Comparison of ENCODE assay signal across 16 mouse cellular contexts in genomic region chr13:106562588-106562987, GRCm38 (mm10).
A peak's percentile ranks its signal among the peaks of the same experiment; 100 is the strongest.
DNase-seq lines count a peak whose midpoint lies in the region; ATAC-seq lines count a peak whose summit lies in the region.
"Had no signal": no experiment of that assay in that cellular context is flagged by ENCODE, and none has a peak within 500 bp of the region (broad histone marks: within the 10 kb centered on the region; RNA-seq: fewer than 3 reads in every experiment).

No protein-coding gene starts in this region.

- WGBS in forebrain, embryonic 16.5 days: 80% methylated on average over 1 of the region's 1 CpGs
- 94% methylated on average over 1 of the region's 1 CpGs for WGBS in forebrain, embryonic 12.5 days
- 74% methylated on average over 1 of the region's 1 CpGs for WGBS in heart, embryonic 10.5 days

- no peak overlapping the region for H3K4me2 ChIP-seq in forebrain, embryonic 16.5 days (ENCODE audit: low read length)
- H3K4me2 ChIP-seq in forebrain, embryonic 12.5 days: no peak overlapping the region
- H3K4me2 ChIP-seq: heart, embryonic 12.5 days had no signal

- no peaks in the 10 kb centered on the region for H3K4me1 ChIP-seq in forebrain, embryonic 16.5 days (replicated peaks; ENCODE audit: control insufficient read depth, insufficient read depth, low read length)
- no peaks in the 10 kb centered on the region for H3K4me1 ChIP-seq in forebrain, embryonic 12.5 days
- H3K4me1 ChIP-seq in heart, embryonic 10.5 days: no peaks in the 10 kb centered on the region
- H3K4me1 ChIP-seq: embryonic facial prominence, embryonic 10.5 days; heart, embryonic 12.5 days had no signal

- peak; percentile 68 for ATAC-seq in forebrain, embryonic 16.5 days
- no peak for ATAC-seq in forebrain, embryonic 12.5 days (ENCODE audit: low FRiP score)

- no peak overlapping the region for H3K9ac ChIP-seq in forebrain, embryonic 16.5 days (replicated peaks; ENCODE audit: low read depth, low read length)
- no peak overlapping the region for H3K9ac ChIP-seq in forebrain, embryonic 12.5 days
- H3K9ac ChIP-seq: heart, embryonic 12.5 days had no signal

- no peak overlapping the region for H3K4me3 ChIP-seq in forebrain, embryonic 16.5 days (replicated peaks; ENCODE audit: low read length)
- H3K4me3 ChIP-seq in forebrain, embryonic 12.5 days (replicated peaks): no peak overlapping the region
- no peak overlapping the region for H3K4me3 ChIP-seq in heart, embryonic 10.5 days
- H3K4me3 ChIP-seq: embryonic facial prominence, embryonic 10.5 days; erythroblast, embryonic 14.5 days; heart, adult 2 months; heart, embryonic 12.5 days had no signal

- H3K27me3 ChIP-seq in forebrain, embryonic 16.5 days (replicated peaks; ENCODE audit: control insufficient read depth, insufficient read depth, low read length): no peaks in the 10 kb centered on the region
- H3K27me3 ChIP-seq in forebrain, embryonic 12.5 days: no peaks in the 10 kb centered on the region
- H3K27me3 ChIP-seq in heart, embryonic 10.5 days (ENCODE audit: insufficient read depth, poor library complexity, severe bottlenecking): no peaks in the 10 kb centered on the region
- H3K27me3 ChIP-seq: heart, embryonic 12.5 days had no signal

- peak; percentile 3 to 7 for DNase-seq in heart, adult 18-20 months
- no peak for DNase-seq in heart, embryonic 10.5 days (ENCODE audit: low spot score)
- DNase-seq in NIH3T3 (ENCODE audit: low read depth): peak; percentile 16
- DNase-seq in fibroblast of lung, adult 2 months (ENCODE audit: low read depth): peak; percentile 69
- no peak for DNase-seq in T-cell, adult 2 months (ENCODE audit: low spot score)
- no peak for DNase-seq in cerebellum, adult 11 months
- DNase-seq: adrenal gland, adult 8-10 months; adrenal gland, postnatal 36 days; gastrocnemius, postnatal 36 days; heart, adult 2 months; kidney, adult 18-20 months had no signal

- no peaks in the 10 kb centered on the region for H3K9me3 ChIP-seq in forebrain, embryonic 16.5 days (ENCODE audit: control insufficient read depth, low read length)
- no peaks in the 10 kb centered on the region for H3K9me3 ChIP-seq in forebrain, embryonic 12.5 days
- H3K9me3 ChIP-seq in heart, embryonic 10.5 days: no peaks in the 10 kb centered on the region
- H3K9me3 ChIP-seq: embryonic facial prominence, embryonic 10.5 days; heart, embryonic 12.5 days had no signal

- H3K27ac ChIP-seq in forebrain, embryonic 16.5 days (ENCODE audit: low read length): no peak overlapping the region
- no peak overlapping the region for H3K27ac ChIP-seq in forebrain, embryonic 12.5 days
- H3K27ac ChIP-seq in heart, embryonic 10.5 days: no peak overlapping the region
- H3K27ac ChIP-seq: embryonic facial prominence, embryonic 10.5 days; heart, adult 2 months had no signal

- H3K36me3 ChIP-seq in forebrain, embryonic 16.5 days (ENCODE audit: control insufficient read depth, insufficient read depth): no peaks in the 10 kb centered on the region
- no peaks in the 10 kb centered on the region for H3K36me3 ChIP-seq in forebrain, embryonic 12.5 days (replicated peaks)
- H3K36me3 ChIP-seq in heart, embryonic 10.5 days: no peaks in the 10 kb centered on the region
- H3K36me3 ChIP-seq: embryonic facial prominence, embryonic 10.5 days; heart, embryonic 12.5 days had no signal

Comparison
In these comparisons a context has a peak if more than half of its experiments do, and no peak if none do; other contexts are left out.
1. DNase-seq: peak in heart, adult 18-20 months (2 of 2), NIH3T3 (single experiment) and fibroblast of lung, adult 2 months (single experiment); none in heart, embryonic 10.5 days (single experiment), T-cell, adult 2 months (single experiment) and cerebellum, adult 11 months (single experiment).